Mouse (Mus musculus) cerebellum, adult 18-20 months (tissue): ENCODE results near the gene Ctnnbip1.

Experiments
- DNase-seq, 2 experiments: peaks; one replicate each; pipeline ENCODE4 v3.0.0; 2021

Gene Ctnnbip1

GRCm38 (mm10) chr4:149562905-149563347 is 44.9 kb downstream of the Ctnnbip1 start:
- DNase-seq: peak; percentile 71 to 82

DNA sequence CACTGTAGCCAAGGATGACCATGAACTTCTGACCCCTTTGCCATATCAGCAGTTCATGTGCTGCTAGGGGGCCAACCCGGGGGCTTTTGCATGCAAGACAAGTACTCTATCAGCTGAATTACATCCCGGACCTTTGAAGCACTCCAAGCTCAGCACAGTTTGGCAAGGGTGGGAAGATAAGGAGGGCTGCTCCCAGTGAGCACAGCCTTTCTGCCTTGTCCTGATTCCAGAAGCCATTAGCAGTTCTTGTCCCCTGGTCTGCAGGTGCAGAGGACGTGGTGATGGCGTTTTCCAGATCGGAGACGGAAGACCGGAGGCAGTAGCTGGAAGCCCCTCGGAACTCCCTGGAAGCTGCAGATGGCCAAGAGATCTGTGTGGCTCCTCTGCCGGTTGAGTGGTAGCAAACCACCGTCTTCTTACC is 45.9 kb downstream of the Ctnnbip1 start:
- DNase-seq: peak in 1 of 2 experiments; percentile 59

DNA sequence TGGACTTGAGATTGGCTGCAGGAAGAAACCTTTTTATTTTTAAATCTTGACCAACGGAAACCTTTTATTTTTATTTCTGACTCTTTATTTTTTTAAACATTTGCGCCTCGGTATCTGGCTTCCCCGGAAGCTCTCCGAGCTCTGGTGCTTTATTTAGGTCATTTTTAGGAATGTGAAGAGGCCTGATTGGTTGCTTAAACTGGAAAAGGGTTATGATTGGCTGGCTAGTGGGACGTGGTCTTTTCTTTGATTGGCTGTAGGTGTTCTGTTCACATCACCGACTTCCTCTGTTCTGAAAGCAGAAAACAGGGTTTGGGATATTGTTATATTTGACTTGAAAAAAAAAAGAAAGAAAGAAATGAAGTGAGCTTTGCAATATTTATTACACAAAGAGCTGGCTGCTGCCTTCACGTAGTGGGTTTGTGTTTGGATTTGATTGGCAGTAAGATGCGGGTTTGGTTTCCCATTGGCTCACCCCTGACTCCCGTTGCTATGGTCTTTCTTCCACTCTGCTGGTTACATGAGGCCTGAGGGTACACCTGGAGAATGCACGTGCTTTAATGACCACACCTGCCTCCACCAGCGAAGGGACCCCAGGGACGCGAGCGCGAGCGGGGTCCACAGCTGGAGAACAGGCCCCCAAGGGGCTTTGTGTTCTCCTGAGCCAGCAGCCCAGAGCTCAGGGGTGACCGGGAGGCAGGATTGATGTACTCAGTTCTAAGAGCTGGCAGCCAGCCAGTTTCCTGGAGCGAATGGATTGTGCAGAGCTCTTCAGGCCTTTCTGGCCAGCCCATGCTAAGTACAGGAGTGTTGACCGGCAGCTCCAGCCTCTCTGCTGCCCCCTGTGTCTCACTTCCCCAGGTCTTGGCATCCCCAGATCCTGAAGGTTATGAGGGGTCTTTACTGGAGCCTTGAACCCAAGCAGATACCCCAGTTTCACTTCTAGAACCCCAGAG is 46.7 kb downstream of the Ctnnbip1 start:
- peak; percentile 85 to 87 for DNase-seq

DNA sequence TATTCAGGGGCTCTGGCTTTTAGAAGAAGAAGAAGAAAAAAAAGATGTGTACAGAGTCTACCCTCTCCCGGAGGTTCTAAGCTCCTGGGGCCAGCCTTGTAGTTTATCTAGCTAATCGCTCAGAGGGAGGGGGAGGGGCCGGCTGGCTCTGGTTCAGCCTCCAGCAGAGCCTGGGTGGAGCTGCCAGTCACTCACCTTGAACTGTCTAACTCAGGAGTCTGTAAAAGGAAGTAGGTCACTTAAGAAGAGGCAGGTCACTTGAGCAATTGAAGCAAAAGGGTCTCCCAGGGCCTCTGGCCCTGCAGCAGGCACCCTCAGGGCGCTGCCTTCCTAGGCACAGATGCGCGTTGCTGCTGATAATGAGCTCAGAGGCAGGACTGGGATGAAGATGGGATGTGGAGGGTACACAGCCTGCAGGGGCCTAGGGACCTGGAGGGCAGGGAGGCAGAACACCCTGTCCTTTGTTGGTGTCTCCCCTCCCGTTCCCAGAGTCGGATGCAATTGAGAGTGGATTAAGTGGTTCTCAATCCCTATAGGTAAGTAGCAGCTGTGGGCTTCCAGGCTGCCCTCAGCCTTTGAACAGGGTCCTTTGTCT is 49.5 kb downstream of the Ctnnbip1 start:
- peak in 1 of 2 experiments; percentile 37 for DNase-seq

DNA sequence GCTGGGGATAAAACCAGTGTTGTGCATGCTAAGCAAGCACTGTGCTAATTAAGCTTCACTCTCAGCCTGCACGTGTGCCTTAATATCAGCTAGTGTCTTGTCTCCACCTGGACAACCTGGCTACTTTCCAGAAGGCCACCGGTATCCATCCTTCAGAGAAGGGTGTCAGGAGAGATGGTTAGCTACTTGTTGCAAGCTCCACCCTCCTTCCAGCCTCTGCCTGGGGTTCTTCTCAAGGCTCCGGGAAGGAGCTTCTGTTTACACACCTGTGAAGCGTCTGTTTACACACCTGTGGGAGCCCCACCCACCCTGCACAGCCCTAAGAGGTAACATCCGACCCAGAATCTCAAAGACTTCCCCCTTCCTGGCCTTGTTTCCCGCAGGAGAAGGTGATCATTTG is 50.6 kb downstream of the Ctnnbip1 start:
- DNase-seq: no peak

DNA sequence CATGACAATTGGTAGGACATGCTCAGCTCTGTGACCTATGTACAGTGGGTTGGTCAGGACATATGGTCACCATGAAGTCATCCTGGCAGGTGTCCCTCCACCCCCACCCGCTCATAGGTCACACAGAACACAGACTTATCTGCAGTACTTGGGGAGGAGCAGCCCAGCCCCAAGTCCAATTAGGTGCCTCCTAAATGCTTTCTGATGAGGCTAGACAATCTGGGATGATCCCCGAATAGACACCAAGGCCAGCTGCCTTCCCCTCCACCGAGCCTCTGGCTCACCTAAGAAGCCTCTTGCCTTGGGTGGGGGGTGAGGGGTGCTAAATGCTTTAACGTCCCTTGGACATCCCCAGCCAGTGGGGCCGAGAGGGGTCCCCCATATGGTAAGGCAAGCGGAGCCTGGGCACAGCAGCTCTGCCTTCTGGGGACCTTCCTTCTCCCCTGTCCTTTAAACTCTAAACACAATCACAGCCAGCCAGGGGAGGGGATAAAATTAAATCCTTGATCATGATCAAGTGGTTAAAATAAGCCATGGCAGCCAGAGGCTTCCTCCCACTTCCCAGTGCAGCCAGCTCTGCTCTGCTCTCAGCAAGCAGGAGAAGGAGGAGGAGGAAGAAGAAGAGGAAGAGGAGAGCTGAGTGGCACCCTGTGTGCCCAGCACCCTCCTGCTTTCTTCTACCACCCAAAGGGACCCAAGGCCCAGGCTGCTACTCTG is 51.9 kb downstream of the Ctnnbip1 start:
- DNase-seq: no peak

DNA sequence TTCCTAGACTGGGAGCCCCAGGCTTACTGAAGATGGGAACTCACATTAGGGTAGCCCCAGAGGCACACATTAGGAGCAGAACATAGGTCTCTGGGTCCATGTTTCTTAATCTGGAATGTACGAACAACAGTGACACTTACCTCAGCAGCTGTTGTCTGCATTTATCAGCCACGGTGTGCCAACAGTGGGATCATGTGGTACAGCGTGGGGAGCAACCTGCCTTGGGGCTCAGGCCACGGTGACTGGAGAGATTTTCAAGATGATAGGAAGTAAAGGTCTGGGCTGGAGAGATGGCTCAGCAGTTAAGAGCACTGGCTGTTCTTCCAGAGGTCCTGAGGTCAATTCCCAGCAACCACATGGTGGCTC is 52.4 kb downstream of the Ctnnbip1 start:
- DNase-seq: no peak

DNA sequence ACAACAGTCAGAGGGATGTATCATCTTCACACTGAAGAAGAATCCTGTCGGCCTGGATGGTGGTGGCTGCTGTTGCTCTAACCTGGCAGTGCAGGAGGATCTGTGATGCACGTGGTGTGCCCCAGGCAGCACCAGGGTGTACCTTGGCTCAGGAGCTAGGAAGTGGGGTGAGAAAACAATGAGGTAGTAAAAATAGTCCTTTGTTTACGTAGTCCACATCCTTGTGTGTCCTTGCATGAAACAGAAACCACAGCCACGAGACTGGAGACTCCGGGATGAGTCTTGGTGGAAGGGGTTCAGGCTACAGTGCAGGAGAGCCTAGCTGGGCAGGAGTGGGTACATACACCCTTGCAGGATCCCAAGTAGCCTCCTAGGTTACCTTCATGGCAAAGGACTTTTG is 53.2 kb downstream of the Ctnnbip1 start:
- DNase-seq: peak in 1 of 2 experiments; percentile 41

DNA sequence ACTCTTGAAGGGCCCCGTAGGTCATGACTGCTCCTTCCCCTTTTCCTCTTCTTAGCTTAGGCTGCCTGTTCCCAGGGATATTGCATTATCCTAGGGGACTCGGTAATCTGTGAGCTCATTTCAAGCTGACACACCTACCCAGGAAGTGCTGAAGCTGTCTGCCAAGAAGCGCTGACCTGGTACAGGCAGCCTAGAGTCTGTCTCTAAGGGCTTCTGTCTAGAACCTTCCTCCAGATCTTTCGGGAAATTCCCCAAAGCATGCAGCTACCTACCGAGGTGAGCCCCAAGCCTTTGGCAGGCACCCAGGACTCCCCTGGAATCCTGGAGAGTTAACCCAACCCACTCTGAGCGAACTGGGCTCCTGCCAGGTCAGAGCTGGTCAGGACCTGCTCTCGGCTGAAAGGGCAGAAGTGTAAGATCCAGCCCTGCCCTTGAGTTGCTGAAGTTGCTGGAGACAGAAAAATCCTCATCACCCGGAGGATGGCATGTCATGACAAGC is 53.7 kb downstream of the Ctnnbip1 start:
- DNase-seq: peak; percentile 56 to 65

DNA sequence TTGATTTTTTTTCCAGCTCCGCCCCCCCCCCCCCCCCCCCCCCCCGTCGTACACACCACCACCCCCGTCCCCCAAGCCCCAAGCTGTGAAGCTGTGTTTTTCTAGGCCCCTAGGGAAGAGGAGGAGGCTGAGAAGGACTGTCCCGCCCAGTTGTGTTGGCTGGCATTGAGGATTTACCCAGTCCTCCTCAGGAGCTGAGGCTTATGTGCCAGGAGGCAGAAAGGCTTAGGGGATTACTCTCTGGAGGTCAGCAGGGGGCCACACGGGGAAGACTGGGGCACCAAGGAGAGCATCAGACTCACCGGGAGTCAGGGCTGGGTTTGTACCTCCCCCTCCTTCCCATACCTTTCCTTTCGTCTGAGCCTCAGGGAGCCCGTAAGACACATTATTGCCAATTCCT is 54.4 kb downstream of the Ctnnbip1 start:
- no peak for DNase-seq

- DNase-seq: no peak
These were observed 54.8 kb downstream of the Ctnnbip1 start for GRCm38 (mm10) chr4:149572851-149573250.

DNA sequence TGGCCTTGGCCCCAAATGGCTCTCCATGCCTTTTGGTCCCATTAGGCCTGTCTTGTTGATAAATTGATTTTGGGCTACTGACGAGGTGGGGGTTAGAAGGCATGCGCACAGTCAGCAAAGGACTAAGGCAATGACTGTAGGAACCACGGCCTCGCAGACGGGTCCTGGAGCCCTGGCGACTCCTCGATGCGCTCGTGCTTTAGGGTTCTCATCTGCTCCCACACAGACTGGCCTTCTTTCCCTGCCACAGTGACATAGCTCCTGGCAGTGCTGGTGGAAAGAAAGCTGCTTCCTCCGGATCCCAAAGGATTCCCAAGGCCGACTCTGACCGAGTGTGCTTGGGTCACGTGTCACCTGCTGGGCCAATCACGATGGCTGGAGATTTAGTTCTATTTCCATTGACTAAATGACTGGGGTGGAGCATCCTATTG is 56.4 kb downstream of the Ctnnbip1 start:
- no peak for DNase-seq

- no peak for DNase-seq
These were observed 58.0 kb downstream of the Ctnnbip1 start for GRCm38 (mm10) chr4:149576061-149576460.

- no peak for DNase-seq
These were observed 59.0 kb downstream of the Ctnnbip1 start for GRCm38 (mm10) chr4:149576993-149577548.

GRCm38 (mm10) chr4:149578085-149578681 is 60.1 kb downstream of the Ctnnbip1 start:
- no peak for DNase-seq

GRCm38 (mm10) chr4:149578831-149579230 is 60.8 kb downstream of the Ctnnbip1 start:
- no peak for DNase-seq

DNA sequence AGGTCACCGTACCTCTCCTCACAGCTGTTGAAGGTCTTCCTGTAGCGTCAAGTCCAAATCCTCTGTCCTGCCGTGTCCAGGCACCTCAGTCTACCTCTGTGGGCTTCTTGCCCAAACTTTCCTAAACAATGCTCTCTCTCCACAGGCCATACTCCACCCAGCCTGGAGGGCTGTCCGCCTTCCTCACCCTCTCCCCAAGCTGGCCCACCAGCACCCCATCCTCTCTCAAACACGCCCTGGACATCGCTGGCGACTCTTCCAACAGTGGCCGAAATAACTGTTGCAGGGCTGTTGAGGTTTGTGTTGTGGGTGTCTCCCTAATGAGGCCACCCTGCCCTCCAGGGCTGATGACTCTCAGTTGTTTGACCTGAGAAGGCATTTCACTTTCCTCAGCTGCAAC is 67.2 kb downstream of the Ctnnbip1 start:
- DNase-seq: no peak

DNA sequence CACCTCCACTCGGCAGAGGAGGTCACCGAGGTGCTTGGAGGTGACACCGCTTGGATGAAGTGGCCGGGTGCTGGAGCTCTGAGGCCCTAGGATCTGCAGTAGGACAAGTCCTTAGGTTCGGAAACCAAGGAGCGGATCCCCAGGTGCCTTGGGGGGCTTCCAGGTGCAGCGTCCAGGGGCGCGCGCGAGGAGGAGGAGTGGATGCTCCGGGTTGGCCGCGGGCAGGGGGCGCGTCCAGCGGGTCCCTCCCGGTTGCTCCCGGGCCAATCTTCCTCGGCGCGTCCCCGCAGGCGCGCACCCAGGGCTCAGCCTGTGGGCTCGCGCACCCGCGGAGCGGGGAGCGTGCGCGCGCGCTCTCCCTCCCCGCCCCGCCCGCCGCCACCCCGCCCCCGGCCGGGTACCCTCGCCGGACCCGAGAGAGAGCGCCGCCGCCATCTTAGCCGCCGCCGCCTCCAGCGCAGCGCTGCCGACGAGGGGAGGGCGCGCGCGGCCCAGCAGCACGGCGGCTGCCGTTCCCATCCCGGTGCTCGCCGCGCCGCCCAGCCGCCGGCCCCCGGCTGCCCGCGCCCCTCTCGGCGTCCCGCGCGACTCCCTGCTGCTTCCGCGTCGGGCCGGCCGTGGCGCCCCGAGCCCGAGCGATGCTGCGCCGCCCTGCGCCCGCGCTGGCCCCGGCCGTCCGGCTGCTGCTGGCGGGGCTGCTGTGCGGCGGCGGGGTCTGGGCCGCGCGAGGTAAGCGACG is 68.2 kb downstream of the Ctnnbip1 start, which contains the start of gene Clstn1:
TSS of gene Clstn1 (plus strand) at position 425 of the 739 bp plus-strand sequence.
- peak; percentile 73 to 90 for DNase-seq

DNA sequence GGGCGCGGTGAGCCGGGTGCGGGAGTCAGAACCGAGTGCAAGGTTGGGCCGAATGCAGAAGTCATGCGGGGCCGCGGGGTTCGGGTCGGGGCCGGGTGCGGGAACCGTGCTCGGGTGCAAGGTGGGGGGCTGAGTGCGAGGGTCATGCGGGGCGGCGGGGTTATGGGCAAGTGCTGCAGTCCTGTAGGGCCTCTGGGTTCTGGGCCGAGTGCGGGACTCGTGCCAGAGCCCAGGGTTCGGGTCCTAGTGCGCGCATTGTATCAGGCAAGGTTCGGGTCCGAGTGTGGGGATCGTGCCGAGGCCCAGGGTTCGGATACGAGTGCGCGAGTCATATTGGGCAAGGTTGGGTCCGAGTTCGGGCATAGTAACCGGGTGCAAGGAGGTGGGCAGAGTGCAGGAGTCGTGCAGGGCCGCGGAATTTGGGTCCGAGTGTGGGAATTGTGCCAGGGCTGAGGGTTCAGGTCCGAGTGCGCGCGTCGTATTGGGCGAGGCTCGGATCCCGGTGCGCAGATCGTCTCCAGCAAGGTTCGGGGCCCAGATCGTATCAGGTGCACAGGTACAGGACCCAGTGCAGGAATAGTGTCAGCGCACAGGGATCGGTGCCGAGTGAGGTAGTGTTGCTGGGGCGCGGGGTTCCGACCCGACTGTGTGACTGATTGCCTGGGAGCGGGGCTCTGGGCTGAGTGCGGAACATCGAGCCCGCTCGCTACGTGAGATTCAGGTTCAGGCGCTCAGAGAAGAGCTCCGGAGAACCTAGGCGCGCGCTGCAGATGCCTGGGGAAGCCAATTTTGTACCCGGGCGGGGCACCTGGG is 69.0 kb downstream of the Ctnnbip1 start:
- DNase-seq: peak; percentile 70 to 79

- DNase-seq: no peak
These were observed 69.6 kb downstream of the Ctnnbip1 start for GRCm38 (mm10) chr4:149587596-149588168.
